Mouse (Mus musculus) R1 (cell line): ENCODE measurements at regions not wholly inside any gene's neighbourhood (a gene's known extent, or its start where the extent isn't known, plus 50 kb on each side); places are given as distances from the start of the nearest gene placed in this dataset.

Source experiments
- DNase-seq: peaks from one replicate; pipeline ENCODE4 v3.0.0-alpha.2; 2018; ENCODE audit warnings: low read depth, low spot score

GRCm38 (mm10) chr2:169524429-169524828, 63.1 kb downstream of the Gm11011 start:
- no peak for DNase-seq

GRCm38 (mm10) chr2:169519941-169520340, 67.6 kb downstream of the Gm11011 start:
- no peak for DNase-seq

DNA sequence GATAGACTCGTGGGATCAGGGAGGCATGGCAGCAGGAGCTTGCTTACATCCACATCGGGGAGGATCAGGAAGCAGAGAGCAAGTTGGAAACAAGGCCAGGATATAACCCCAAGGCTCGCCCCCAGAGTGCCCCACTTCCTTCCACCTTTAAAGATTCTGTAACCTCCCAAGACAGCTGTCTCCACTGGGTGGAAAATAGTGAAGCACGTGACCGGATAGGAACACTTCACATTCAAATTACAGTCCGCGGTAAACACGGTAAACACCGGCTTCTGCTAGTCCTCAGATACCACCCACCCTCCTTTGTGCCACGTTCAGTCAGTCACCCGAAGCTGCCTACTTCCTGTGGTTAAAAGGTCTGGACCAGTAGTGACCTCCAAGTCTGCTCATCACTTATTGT, 72.2 kb downstream of the Gm11011 start:
- peak; percentile 79 for DNase-seq

DNA sequence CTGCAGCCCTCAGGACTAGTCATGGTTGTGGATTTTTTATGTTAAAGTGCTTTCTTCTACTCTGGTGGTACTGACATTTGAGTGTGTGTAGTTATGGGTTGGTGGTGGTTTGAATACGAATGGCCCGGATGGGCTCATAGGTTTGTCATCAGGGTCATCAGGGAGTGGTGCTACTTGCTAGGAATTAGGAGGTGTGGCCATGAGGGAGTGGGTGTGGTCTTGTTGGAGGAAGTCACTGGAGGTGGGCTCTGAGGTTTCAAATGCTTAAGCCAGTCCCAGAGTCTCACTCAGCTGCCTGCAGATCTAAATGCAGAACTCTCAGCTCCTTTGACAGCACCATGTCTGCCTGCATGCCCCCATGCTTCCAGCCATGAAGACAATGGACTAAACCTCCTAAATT, 76.8 kb downstream of the Gm11011 start:
- peak; percentile 70 for DNase-seq

- DNase-seq, result no peak
These were observed 78.1 kb downstream of the Gm11011 start for GRCm38 (mm10) chr2:169509406-169509805.

- no peak for DNase-seq
These were observed 83.0 kb downstream of the Gm11011 start for GRCm38 (mm10) chr2:169504416-169505057.

DNA sequence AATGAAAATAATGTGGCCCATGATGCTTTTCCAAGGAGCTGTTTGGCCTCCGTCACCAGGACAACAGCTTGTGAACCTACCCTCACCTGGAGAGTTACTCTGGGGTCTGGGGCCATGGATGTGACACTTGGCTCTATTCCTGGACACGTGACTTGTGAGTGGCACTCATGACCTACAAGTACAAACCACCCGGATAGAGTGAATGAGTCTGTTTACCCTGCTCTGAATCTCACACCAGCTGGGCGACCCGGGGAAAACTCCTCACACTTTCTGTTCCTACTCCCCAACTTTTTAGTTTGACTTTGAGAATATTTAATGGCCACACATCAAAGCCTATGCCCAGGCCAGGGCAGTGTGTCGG, 84.0 kb downstream of the Gm11011 start:
- no peak for DNase-seq

GRCm38 (mm10) chr2:169502717-169503597, 84.6 kb downstream of the Gm11011 start:
- DNase-seq, result no peak

GRCm38 (mm10) chr2:169501736-169502340, 85.7 kb downstream of the Gm11011 start:
- DNase-seq, result no peak

DNA sequence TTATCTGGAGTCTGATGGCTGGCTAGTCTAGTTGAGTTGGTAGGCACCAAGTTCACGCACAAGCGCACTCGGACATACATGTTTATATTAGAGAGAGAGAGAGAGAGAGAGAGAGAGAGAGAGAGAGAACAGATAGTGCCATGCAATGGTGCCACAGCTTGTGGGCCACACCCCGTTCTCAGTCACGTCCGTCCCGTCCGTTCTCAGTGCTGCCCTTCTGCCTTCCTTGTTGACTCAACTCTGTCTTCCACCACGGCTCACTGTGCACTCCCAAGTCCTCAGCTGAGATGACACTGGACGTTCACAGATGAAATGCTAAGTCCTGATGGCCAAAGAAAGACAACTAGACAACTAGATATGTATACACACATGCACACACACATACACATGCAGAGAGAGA, 92.2 kb downstream of the Gm11011 start:
- no peak for DNase-seq

DNA sequence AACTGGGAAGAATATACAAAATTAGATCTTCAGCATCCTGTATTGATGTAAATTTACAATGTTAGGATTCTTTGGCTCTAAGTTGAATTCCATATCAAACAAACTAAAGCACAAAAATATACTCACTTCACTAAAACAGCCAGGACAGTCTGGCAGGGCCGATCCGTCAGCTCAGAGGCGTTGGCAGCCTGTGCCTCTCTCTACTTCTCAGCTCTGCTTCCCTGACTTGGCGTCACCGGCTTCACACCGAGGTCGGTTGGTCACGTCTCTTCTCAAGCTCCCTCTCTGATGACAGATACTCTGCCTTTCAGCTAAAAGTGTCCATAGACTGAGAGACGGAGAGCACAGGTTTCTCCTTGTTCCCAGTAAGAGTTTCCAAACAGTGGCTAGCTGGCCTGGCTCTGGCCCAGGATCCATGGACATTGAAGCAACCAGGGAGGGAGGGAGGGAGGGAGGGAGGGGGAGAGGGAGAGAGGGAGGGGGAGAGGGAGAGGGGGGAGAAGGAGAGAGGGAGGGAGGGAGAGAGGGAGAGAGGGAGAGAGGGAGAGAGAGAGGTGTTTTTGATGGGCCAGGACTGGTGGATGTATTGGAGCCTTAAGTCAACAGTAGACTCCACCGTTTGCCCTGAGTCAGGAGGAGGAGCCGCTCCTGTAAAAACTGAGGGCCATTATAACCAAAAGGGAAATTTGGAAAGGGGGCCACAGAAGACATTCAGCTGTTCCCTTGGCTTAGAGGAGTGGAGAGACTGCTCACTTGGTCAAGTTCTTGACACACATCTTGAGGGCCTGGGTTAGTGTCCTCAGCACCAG, 92.8 kb downstream of the Gm11011 start:
- DNase-seq, result no peak

DNA sequence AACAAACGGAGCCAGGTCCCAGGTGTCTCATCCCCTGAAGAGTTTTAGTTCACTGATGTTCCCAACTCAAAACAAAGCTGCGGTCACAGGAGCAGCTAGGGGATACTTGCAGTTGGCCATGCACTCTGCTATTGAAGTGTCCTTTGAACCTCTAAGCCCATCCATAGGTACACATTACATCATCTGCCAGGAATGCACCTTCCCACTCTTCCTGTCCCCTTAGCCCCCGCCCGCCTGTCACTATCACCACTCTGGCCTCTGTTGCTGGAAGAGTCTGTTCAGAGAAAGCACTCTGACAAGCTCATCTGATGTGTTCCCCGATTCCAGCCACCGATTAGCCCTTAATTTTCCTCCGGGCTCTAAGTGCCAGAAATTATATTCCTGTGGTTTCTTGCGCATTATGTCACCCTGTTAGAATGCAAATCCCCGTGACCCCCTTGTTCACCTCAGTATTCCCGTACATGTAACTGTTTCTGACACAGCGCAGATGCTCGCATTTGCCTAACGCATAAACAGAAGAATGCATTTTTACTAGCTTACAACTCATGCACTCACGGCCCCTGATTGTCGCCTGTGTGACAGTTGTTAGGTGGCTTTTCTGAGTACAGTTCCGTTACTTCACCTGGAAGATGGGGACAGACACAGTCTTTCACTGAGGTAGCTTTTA, 93.8 kb downstream of the Gm11011 start:
- no peak for DNase-seq

DNA sequence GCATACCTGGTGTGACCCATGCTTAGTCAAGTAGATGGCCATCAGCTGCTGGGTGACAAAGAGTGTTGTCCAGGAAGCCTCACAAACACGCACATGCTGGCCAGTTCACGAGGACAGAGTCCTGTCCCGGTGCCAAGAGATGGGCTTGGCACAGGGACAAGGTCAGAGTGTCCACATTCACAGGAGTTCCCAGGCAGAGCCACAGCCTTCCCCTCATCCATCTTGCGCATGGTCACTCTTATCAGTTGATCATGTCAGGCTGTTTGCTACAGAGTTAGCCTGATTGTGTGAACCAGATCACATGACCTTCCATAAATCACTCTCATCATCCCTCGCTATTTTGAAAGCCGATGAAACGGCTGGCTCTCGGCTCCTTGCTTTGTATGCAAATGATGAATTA, 103.6 kb downstream of the Gm11011 start:
- DNase-seq, result no peak

- no peak for DNase-seq
These were observed 105.6 kb downstream of the Gm11011 start for GRCm38 (mm10) chr2:169481731-169482465.

DNA sequence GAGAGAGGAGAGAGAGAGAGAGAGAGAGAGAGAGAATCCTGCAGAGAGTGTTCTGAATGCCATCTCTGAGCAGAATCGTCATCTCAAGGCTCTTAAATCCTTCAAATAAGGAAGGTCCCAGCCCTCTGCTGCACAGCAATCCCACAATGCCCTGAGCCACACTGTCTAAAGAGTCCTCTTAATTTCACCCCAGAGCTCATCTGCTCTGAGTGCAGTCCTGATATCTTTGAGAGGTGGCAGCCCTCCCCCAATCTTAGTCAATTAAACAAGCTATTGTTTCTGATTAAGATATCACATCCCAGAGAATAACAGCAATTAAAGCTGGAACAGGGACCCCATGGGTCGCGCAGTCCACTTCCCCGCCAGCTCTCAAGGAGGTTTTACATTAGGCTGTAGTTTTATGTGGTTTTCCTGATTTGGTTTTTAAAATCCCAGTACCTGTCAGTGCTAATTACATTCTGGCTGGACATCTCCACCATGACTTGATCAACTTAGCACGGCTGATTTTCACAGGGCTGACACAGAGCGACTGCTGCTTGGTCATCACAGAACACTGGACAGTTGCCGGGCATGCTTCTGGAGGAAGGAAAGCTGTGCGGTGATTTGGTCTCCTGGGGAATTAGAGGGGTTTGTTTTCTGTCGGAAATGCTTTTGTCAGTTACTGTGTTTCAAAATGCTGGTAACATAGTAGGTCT, 113.0 kb downstream of the Gm11011 start:
- DNase-seq, result no peak

GRCm38 (mm10) chr2:169469538-169469937, 118.0 kb downstream of the Gm11011 start:
- DNase-seq, result no peak

DNA sequence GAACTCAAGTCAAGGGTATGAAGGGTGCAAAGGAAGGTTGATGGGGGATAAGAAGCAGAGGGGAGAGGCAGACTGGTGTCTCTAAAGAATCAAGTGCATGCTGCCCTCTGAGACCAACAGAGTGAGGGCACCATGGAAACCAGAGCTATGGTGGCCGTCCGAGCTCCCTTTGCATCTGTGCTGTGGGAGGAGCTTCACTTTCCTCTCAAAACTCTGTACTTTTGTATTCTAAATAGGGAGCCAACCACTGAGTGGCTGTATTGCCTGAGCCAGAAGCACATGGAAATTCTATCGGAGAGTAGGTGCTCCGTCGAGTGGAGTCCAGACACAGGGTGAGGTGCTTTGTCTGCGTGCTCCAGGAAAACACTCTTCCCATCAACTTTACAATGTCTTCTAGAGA, 119.9 kb downstream of the Gm11011 start:
- no peak for DNase-seq

GRCm38 (mm10) chr2:169464106-169464505, 123.4 kb downstream of the Gm11011 start:
- DNase-seq, result no peak

DNA sequence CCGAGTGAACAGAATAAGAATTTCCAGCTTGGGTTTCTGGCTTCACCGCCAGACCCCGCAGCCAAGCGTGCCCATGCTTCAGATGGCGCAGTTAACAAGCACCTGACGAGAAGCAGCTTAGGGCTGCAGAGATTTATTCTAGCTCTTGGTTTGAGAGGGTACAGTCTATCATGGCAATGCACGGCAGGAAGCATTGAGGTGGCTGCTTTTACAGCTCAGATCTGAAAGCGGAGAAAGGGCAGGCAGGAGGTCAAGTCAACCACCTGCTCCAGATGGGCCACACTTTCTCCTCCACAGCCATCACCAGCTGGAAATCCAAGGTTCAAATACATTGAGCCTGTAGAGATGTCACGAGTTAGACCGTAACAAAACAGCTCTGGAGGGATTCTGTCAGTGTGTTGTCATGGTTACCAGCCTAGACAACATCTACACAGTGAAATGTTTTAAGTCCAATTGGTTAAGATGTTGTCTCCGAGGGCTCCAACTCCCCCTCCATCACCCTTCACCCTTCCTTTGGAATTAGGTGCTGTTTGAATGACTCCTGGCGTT, 126.0 kb downstream of the Gm11011 start:
- DNase-seq, result peak; percentile 35

DNA sequence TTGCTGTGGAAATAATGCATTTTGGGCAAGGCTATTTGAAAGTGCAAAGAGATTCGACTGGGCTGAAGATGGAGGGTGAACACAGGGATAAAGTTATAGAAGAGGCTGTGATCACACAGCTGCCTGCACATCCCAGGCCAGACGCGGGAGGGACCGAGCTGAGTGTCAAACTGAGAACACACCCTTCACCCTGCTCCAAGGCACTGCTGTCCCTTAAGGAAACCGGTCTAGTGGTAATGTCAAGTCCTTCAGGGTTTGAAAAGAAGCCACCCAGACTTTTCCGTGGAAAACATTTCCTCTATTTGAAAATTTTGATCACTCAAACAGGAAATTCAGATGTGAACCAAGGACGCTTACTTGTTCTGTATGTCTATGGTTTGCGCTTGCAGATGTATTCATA, 134.6 kb downstream of the Gm11011 start:
- no peak for DNase-seq
